Mouse (Mus musculus) skeletal muscle tissue, adult 2 months (tissue): ENCODE measurements around the gene Olfr912.

Experiments
- DNase-seq: peaks from one replicate; pipeline ENCODE4 v3.0.0-alpha.2; 2012; ENCODE audit warnings: low read depth, low spot score

Olfr912 gene

DNA sequence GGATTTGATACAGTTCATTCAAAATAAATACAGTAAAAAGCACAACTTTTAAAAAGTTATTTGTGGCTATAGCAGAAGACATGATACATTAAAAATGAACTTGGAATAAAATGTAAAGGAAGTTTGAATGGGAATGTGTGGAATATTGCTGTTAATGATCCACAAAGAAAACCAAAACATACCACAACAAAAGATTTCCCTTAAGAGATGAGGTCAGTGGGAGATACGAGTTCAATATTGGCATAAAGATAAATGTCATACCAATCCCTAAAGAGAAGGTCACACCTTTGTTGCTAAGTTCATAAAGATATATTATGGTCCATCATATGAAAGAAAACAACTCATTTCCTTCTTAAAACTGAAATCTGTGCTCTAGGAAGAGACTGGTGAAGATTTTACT lies at the start of gene Olfr912:
Gene Olfr912 (plus strand): TSS at position 301 of the 400 bp plus-strand sequence.
- no peak for DNase-seq

DNA sequence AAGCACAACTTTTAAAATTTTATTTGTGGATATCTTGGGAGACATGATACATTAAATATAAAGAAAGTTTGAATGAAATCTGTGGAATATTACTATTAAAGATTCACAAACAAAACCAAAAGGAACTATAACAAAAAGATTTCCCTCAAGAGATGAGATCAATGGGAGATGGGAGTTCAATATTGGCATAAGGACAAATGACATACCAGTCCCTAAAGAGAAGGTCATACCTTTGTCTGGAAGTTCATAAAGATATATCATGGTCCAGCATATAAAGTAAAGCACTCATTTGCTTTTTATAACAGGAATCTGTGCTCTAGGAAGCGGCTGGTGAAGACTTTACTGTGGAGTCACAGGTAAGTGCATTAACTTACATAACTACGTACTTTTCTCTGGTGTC lies 42.4 kb upstream of the Olfr912 start, which contains the start of gene Olfr910:
Gene Olfr910 (plus strand): TSS at position 301 of the 400 bp plus-strand sequence.
- no peak for DNase-seq

DNA sequence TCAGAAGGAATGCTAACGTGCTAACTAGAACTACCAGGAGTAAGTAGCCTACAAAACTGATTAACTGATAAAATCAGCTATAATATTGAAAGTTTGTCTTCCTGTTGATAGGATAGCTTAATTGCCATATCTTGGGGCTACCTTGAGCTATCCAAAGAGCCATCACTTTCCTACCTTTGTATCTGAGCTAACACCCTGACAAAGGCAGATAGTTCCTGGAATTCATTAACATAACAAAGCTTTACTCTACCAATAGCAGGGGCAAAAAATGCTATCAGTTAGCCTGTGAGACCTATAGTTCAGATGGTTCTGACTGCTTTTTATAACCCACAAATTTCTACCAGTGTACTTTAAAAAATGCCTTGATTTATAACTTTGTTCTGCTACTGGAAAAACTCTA lies 11.1 kb downstream of the Olfr912 start:
- DNase-seq: no peak

DNA sequence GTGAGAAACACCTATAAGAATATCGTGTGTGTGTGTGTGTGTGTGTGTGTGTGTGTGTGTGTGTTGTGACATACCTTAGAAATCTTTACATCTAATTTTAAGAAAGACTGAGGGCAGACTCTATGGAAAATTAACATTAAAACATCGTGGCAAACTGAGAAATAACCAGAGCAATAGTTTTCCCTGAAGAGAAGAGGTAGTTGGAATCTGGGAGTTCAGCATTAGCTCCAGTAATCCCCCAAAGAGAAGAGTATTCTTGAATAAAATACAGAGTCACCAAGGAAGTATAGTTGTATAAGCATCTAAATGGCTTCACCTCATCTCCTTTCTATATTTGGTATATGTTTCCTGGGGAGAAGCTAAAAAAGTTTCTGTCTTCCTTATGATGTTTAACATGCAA lies 12.5 kb downstream of the Olfr912 start, which contains the start of gene Olfr913:
Gene Olfr913 (plus strand): TSS at position 301 of the 400 bp plus-strand sequence.
- no peak for DNase-seq

DNA sequence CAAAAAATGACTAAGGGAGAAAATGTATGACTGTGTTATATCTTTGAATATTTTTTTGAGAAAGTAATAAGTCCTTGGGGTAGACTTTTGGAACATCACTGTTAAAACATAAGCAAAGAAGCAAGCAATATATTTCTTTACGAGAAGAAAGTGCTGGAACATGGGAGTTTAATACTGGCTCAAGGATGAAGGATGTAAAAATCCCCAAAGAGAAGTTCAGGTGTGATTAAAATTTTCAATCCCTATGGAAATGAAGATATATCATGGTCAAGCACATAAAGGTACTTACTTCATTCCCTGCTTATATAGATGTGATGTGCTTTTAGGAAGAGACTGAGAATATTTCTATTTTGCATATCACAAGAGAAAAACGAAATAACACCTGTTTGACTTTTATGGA lies 24.8 kb downstream of the Olfr912 start, which contains the start of gene Olfr914:
Gene Olfr914 (plus strand): TSS at position 301 of the 400 bp plus-strand sequence.
- no peak for DNase-seq

DNA sequence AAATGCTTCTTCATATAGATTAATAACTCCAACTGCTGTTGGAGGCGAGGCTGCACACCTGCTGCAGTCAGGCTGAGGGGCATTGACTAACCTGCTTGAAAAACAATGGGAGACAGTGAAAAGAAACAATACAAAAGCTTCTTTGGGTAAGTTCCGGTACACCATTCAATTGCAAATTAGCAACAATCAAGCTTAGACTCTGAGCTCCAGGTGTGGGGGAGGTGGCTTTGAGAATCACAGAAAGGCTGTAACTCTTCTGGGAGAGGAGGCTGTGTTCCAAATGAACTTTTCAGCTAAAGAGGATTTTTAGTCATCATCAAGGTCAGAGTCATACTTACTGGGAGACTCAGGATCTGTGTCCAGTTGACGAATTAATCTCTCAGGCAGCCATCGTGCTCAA lies 52.4 kb downstream of the Olfr912 start:
- DNase-seq: no peak
